Mouse (Mus musculus): ENCODE results near the gene Ankrd35. TPM values are rescaled to one million over a fixed set of nuclear protein-coding genes. Genes with fewer than 3 reads are reported as not detected.

Gene Ankrd35
- polyA plus RNA-seq, 1 experiment from 2014 or later, result 10.2 TPM

- H3K4me2 ChIP-seq (replicated peaks), result peak within 1 kb of the TSS; percentile 96
- H3K9me3 ChIP-seq (replicated peaks), result no peaks in the 10 kb centered on the region
- H3K4me1 ChIP-seq, result peaks cover 15% of the 10 kb centered on the region
- no peaks in the 10 kb centered on the region for H3K27me3 ChIP-seq
- peak; percentile 81 for ATAC-seq (ENCODE audit: insufficient number of reproducible peaks, low FRiP score, low TSS enrichment, low read depth)
- H3K36me3 ChIP-seq, result peaks cover 60% of the 10 kb centered on the region
- H3K4me3 ChIP-seq (replicated peaks), result peak within 1 kb of the TSS; percentile 57
- 5% methylated on average over 42 of the region's 42 CpGs for WGBS
- H3K27ac ChIP-seq (replicated peaks), result no peak within 1 kb of the TSS
- H3K9ac ChIP-seq, result peak within 1 kb of the TSS; percentile 68
Measured at GRCm38 (mm10) chr3:96707903-96708683, 38.2 kb downstream of the Ankrd35 start, which contains the start of gene Nudt17. TSS of gene Nudt17 (minus strand) at chr3:96708562.

- Histone ChIP-seq H3K4me3 (replicated peaks) (peak overlapping the region; percentile 57; the same call in 1 of the 2 replicates), H3K36me3 (peaks cover 60% of the 10 kb centered on the region), H3K4me2 (replicated peaks) (peak overlapping the region; percentile 96), H3K9ac (no peak overlapping the region), H3K27me3 (no peaks in the 10 kb centered on the region), H3K4me1 (peaks cover 15% of the 10 kb centered on the region), H3K27ac (replicated peaks) (no peak overlapping the region), H3K9me3 (replicated peaks) (no peaks in the 10 kb centered on the region)
- ATAC-seq (ENCODE audit: insufficient number of reproducible peaks, low FRiP score, low TSS enrichment, low read depth), result 0 out of 2 replicates have a peak, but pooled peaks have one; percentile 6
- WGBS, result 53% methylated on average over 2 of the region's 2 CpGs
Measured at GRCm38 (mm10) chr3:96708684-96709064, 38.7 kb downstream of the Ankrd35 start.

GRCm38 (mm10) chr3:96714286-96714685 is 44.4 kb downstream of the Ankrd35 start:
- Histone ChIP-seq H3K9ac (no peak overlapping the region), H3K4me3 (replicated peaks) (no peak overlapping the region), H3K27ac (replicated peaks) (no peak overlapping the region), H3K36me3 (peaks cover 75% of the 10 kb centered on the region), H3K4me1 (no peaks in the 10 kb centered on the region), H3K9me3 (replicated peaks) (no peaks in the 10 kb centered on the region), H3K27me3 (no peaks in the 10 kb centered on the region), H3K4me2 (replicated peaks) (no peak overlapping the region)
- ATAC-seq (ENCODE audit: insufficient number of reproducible peaks, low FRiP score, low TSS enrichment, low read depth), result no peak
- 87% methylated on average over 5 of the region's 5 CpGs for WGBS

GRCm38 (mm10) chr3:96715854-96716253 is 45.9 kb downstream of the Ankrd35 start:
- no peaks in the 10 kb centered on the region for H3K27me3 ChIP-seq
- ATAC-seq (ENCODE audit: insufficient number of reproducible peaks, low FRiP score, low TSS enrichment, low read depth), result no peak
- no peak overlapping the region for H3K4me2 ChIP-seq (replicated peaks)
- no peaks in the 10 kb centered on the region for H3K9me3 ChIP-seq (replicated peaks)
- 86% methylated on average over 2 of the region's 2 CpGs for whole genome bisulfite sequencing
- H3K36me3 ChIP-seq, result peaks cover 70% of the 10 kb centered on the region
- H3K27ac ChIP-seq (replicated peaks), result no peak overlapping the region
- H3K4me1 ChIP-seq, result no peaks in the 10 kb centered on the region
- no peak overlapping the region for H3K9ac ChIP-seq
- no peak overlapping the region for H3K4me3 ChIP-seq (replicated peaks)

- H3K27me3 ChIP-seq, result no peaks in the 10 kb centered on the region
- no peak overlapping the region; the same call in 1 of the 2 replicates for H3K4me2 ChIP-seq (replicated peaks)
- no peak overlapping the region for H3K4me3 ChIP-seq (replicated peaks)
- no peak for ATAC-seq (ENCODE audit: insufficient number of reproducible peaks, low FRiP score, low TSS enrichment, low read depth)
- H3K9ac ChIP-seq, result no peak overlapping the region
- WGBS, result 37% methylated on average over 14 of the region's 14 CpGs
- no peaks in the 10 kb centered on the region for H3K9me3 ChIP-seq (replicated peaks)
- H3K4me1 ChIP-seq, result no peaks in the 10 kb centered on the region
- H3K36me3 ChIP-seq, result peaks cover 68% of the 10 kb centered on the region
- H3K27ac ChIP-seq (replicated peaks), result no peak overlapping the region
Measured at GRCm38 (mm10) chr3:96719173-96719572, 49.2 kb downstream of the Ankrd35 start.

GRCm38 (mm10) chr3:96727343-96727827 is 57.5 kb downstream of the Ankrd35 start, which contains the start of the genes Polr3c and Rnf115:
TSS of gene Polr3c (minus strand) at chr3:96727628.
TSS of gene Rnf115 (plus strand) at chr3:96727664.
- H3K36me3 ChIP-seq, result peaks cover 22% of the 10 kb centered on the region
- H3K9ac ChIP-seq, result peak within 1 kb of the TSS; percentile 73
- H3K4me1 ChIP-seq, result peaks cover 16% of the 10 kb centered on the region
- H3K27me3 ChIP-seq, result no peaks in the 10 kb centered on the region
- peak within 1 kb of the TSS; percentile 61 for H3K4me2 ChIP-seq (replicated peaks)
- WGBS, result 0% methylated on average over 52 of the region's 52 CpGs
- ATAC-seq (ENCODE audit: insufficient number of reproducible peaks, low FRiP score, low TSS enrichment, low read depth), result peak; percentile 97
- H3K4me3 ChIP-seq (replicated peaks), result peak within 1 kb of the TSS; percentile 93
- peak within 1 kb of the TSS; percentile 94 for H3K27ac ChIP-seq (replicated peaks)
- no peaks in the 10 kb centered on the region for H3K9me3 ChIP-seq (replicated peaks)

- Histone ChIP-seq H3K4me1 (peaks cover 16% of the 10 kb centered on the region), H3K27ac (replicated peaks) (peak overlapping the region; percentile 94), H3K4me2 (replicated peaks) (peak overlapping the region; percentile 61), H3K4me3 (replicated peaks) (peak overlapping the region; percentile 93), H3K27me3 (no peaks in the 10 kb centered on the region), H3K9ac (peak overlapping the region; percentile 73), H3K9me3 (replicated peaks) (no peaks in the 10 kb centered on the region), H3K36me3 (peaks cover 16% of the 10 kb centered on the region)
- peak; percentile 53 for ATAC-seq (ENCODE audit: insufficient number of reproducible peaks, low FRiP score, low TSS enrichment, low read depth)
- WGBS, result under 1% methylated on average over 42 of the region's 42 CpGs
Measured at GRCm38 (mm10) chr3:96727828-96728633, 58.1 kb downstream of the Ankrd35 start.

- Histone ChIP-seq H3K27me3 (no peaks in the 10 kb centered on the region), H3K9me3 (replicated peaks) (no peaks in the 10 kb centered on the region), H3K9ac (0 out of 2 replicates have a peak overlapping the region, but pooled peaks have one; percentile 73), H3K4me2 (replicated peaks) (peak overlapping the region; percentile 61), H3K36me3 (peaks cover 9% of the 10 kb centered on the region; the same call in 1 of the 2 replicates), H3K4me1 (peaks cover 16% of the 10 kb centered on the region), H3K4me3 (replicated peaks) (peak overlapping the region; percentile 93), H3K27ac (replicated peaks) (peak overlapping the region; percentile 94)
- no peak for ATAC-seq (ENCODE audit: insufficient number of reproducible peaks, low FRiP score, low TSS enrichment, low read depth)
- 38% methylated on average over 7 of the region's 7 CpGs for WGBS
Measured at GRCm38 (mm10) chr3:96728634-96729402, 58.9 kb downstream of the Ankrd35 start.

GRCm38 (mm10) chr3:96729403-96729784 is 59.5 kb downstream of the Ankrd35 start:
- H3K27me3 ChIP-seq, result no peaks in the 10 kb centered on the region
- H3K4me2 ChIP-seq (replicated peaks), result no peak overlapping the region
- H3K9ac ChIP-seq, result no peak overlapping the region
- H3K9me3 ChIP-seq (replicated peaks), result no peaks in the 10 kb centered on the region
- H3K36me3 ChIP-seq, result peaks cover 5% of the 10 kb centered on the region; the same call in 1 of the 2 replicates
- H3K4me3 ChIP-seq (replicated peaks), result no peak overlapping the region
- H3K4me1 ChIP-seq, result peaks cover 16% of the 10 kb centered on the region
- no peak overlapping the region for H3K27ac ChIP-seq (replicated peaks)
- 33% methylated on average over 3 of the region's 3 CpGs for WGBS
- no peak for ATAC-seq (ENCODE audit: insufficient number of reproducible peaks, low FRiP score, low TSS enrichment, low read depth)

GRCm38 (mm10) chr3:96730785-96731184 is 60.9 kb downstream of the Ankrd35 start:
- ATAC-seq (ENCODE audit: insufficient number of reproducible peaks, low FRiP score, low TSS enrichment, low read depth), result no peak
- Histone ChIP-seq H3K4me2 (replicated peaks) (no peak overlapping the region), H3K9me3 (replicated peaks) (no peaks in the 10 kb centered on the region), H3K27me3 (no peaks in the 10 kb centered on the region), H3K36me3 (no peaks in the 10 kb centered on the region), H3K9ac (no peak overlapping the region), H3K27ac (replicated peaks) (no peak overlapping the region), H3K4me1 (peaks cover 16% of the 10 kb centered on the region), H3K4me3 (replicated peaks) (no peak overlapping the region)
- 81% methylated on average over 5 of the region's 5 CpGs for WGBS
